8 mouse cellular contexts compared by ENCODE assay signal in the genomic region with DNA sequence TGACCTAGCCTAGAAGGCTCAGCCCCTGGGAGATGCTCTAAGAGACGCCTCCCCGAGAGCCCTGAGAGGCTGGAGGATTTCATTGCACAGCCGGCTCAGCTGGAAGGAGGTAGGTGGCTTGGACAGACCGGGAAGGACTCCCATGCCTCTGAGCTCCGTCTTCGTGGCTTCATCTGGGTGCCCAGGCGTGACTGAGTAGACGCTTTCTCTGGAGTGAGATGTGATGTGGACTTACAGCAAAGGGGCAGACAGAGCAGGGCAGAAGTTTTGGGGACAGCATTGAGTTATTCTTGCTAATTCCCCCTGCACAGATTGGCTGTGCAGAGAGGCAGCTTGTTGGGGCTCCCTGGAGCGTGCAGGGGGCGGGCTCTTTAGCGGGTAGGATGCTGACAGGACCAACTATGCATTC. TPM values are rescaled to one million over a fixed set of nuclear protein-coding genes. Genes with fewer than 3 reads are reported as not detected.
DNase-seq lines count a peak whose midpoint lies in the region; TF ChIP-seq lines count a peak whose summit lies in the region.

No protein-coding gene starts in this region.

- H3K9me3 ChIP-seq in limb, embryonic 10.5 days (replicated peaks), result no peaks in the 10 kb centered on the region

- peaks cover 9% of the 10 kb centered on the region; the same call in 1 of the 2 replicates for H3K4me1 ChIP-seq in testis, adult 2 months (ENCODE audit: control insufficient read depth, insufficient read depth, low read length)
- peaks cover 70% of the 10 kb centered on the region for H3K4me1 ChIP-seq in limb, embryonic 10.5 days
- peaks cover 8% of the 10 kb centered on the region for H3K4me1 ChIP-seq in small intestine, adult 2 months (ENCODE audit: control insufficient read depth, insufficient read depth, insufficient read length, low read length)

- H3K27me3 ChIP-seq in testis, adult 2 months (ENCODE audit: control insufficient read depth, insufficient read depth, low read length), result no peaks in the 10 kb centered on the region
- 0 out of 2 replicates have a peak, but pooled peaks cover 17% of the 10 kb centered on the region for H3K27me3 ChIP-seq in limb, embryonic 10.5 days (ENCODE audit: low read depth, poor library complexity, severe bottlenecking)
- H3K27me3 ChIP-seq in small intestine, adult 2 months (ENCODE audit: control insufficient read depth, insufficient read depth, low read length), result no peaks in the 10 kb centered on the region

- peak overlapping the region; percentile 11; the same call in 1 of the 2 replicates for H3K4me3 ChIP-seq in testis, adult 2 months (ENCODE audit: control insufficient read depth, low read depth, low read length)
- peak overlapping the region; percentile 48 for H3K4me3 ChIP-seq in limb, embryonic 10.5 days
- peak overlapping the region; percentile 40 for H3K4me3 ChIP-seq in small intestine, adult 2 months (ENCODE audit: low read depth, low read length)

- no peak for TF ChIP-seq CTCF in testis, adult 2 months (IDR thresholded peaks at IDR 0.05; ENCODE audit: control insufficient read depth, insufficient read depth, insufficient replicate concordance, low read depth, low read length)
- no peak for TF ChIP-seq CTCF in small intestine, adult 2 months (IDR thresholded peaks at IDR 0.05; ENCODE audit: extremely low read depth, insufficient read length, insufficient replicate concordance, low read depth, low read length)

- WGBS in limb, embryonic 10.5 days, result 9% methylated on average over 11 of the region's 11 CpGs
- 10% methylated on average over 11 of the region's 11 CpGs for WGBS in small intestine, adult 2 months

- TF ChIP-seq POLR2A in testis, adult 2 months (IDR thresholded peaks at IDR 0.05; ENCODE audit: control insufficient read depth, low read depth, low read length), result no peak
- no peak for TF ChIP-seq POLR2A in small intestine, adult 2 months (IDR thresholded peaks at IDR 0.05; ENCODE audit: low read depth, low read length)

- H3K27ac ChIP-seq in testis, adult 2 months (ENCODE audit: control insufficient read depth, insufficient read depth, low read depth, low read length), result no peak overlapping the region; the same call in 1 of the 2 replicates
- H3K27ac ChIP-seq in limb, embryonic 10.5 days, result peak overlapping the region; percentile 81
- H3K27ac ChIP-seq in small intestine, adult 2 months (ENCODE audit: insufficient read depth, low read depth, low read length), result peak overlapping the region; percentile 6

- H3K36me3 ChIP-seq in testis, adult 2 months (ENCODE audit: control insufficient read depth, insufficient read depth, low read length), result no peaks in the 10 kb centered on the region
- H3K36me3 ChIP-seq in limb, embryonic 10.5 days, result no peaks in the 10 kb centered on the region
- no peaks in the 10 kb centered on the region for H3K36me3 ChIP-seq in small intestine, adult 2 months (ENCODE audit: control insufficient read depth, insufficient read depth, low read length)

- peak; percentile 26 for DNase-seq in adrenal gland, postnatal 14 days
- no peak for DNase-seq in adrenal gland, adult 18-20 months (ENCODE audit: low spot score in 2 of 2)
- DNase-seq in testis, postnatal 14 days (ENCODE audit: low spot score), result no peak
- peak; percentile 44 for DNase-seq in limb, embryonic 10.5 days (ENCODE audit: low spot score)
- no peak for DNase-seq in spleen, adult 12 weeks (ENCODE audit: low spot score)
- DNase-seq in urinary bladder, postnatal 25 days (ENCODE audit: low spot score), result no peak

RNA-seq across cellular contexts. Expression of a gene that starts 0.5 kb away (rescaled TPM):
- total RNA-seq in adrenal gland, postnatal 14 days (2021), result 23.7 and 29.2 TPM in 2 replicates
- total RNA-seq in adrenal gland, adult 18-20 months (2021), result 10 to 100 TPM; 15.9 to 17.2 TPM
- polyA plus RNA-seq in testis, adult 2 months (2012; rRNA removed), result 1.9 and 2.5 TPM in 2 replicates
- 1.9 and 3.1 TPM in 2 replicates for polyA plus RNA-seq in limb, embryonic 10.5 days (2016; fragmentation: Nextera tagmentation; extraction: Ambion mirVana)
- polyA plus RNA-seq in small intestine, adult 2 months (2012; rRNA removed), result 3.3 and 4.3 TPM in 2 replicates

RNA-seq across cellular contexts. Expression of a gene that starts 9.6 kb away (rescaled TPM):
- total RNA-seq in adrenal gland, postnatal 14 days (2021), result 25.3 and 28.4 TPM in 2 replicates
- 10 to 100 TPM; 30.1 to 33.1 TPM for total RNA-seq in adrenal gland, adult 18-20 months (2021)
- 37.8 and 38.5 TPM in 2 replicates for polyA plus RNA-seq in testis, adult 2 months (2012; rRNA removed)
- polyA plus RNA-seq in limb, embryonic 10.5 days (2016; fragmentation: Nextera tagmentation; extraction: Ambion mirVana), result 24.1 and 25.9 TPM in 2 replicates
- polyA plus RNA-seq in small intestine, adult 2 months (2012; rRNA removed), result 73.6 and 158 TPM in 2 replicates

RNA-seq across cellular contexts. Expression of a gene that starts 26.6 kb away (rescaled TPM):
- total RNA-seq in adrenal gland, postnatal 14 days (2021), result 51.1 and 59.7 TPM in 2 replicates
- total RNA-seq in adrenal gland, adult 18-20 months (2021), result 100 to 1,000 TPM in 1 of 2 experiments, 10 to 100 TPM in 1; 92.6 to 128 TPM
- polyA plus RNA-seq in testis, adult 2 months (2012; rRNA removed), result 22.7 and 23.3 TPM in 2 replicates
- 2.7 and 3.4 TPM in 2 replicates for polyA plus RNA-seq in limb, embryonic 10.5 days (2016; fragmentation: Nextera tagmentation; extraction: Ambion mirVana)
- polyA plus RNA-seq in small intestine, adult 2 months (2012; rRNA removed), result 372 and 739 TPM in 2 replicates

RNA-seq across cellular contexts. Expression of a gene that starts 48.2 kb away (rescaled TPM):
- total RNA-seq in adrenal gland, postnatal 14 days (2021), result 12.1 and 12.4 TPM in 2 replicates
- total RNA-seq in adrenal gland, adult 18-20 months (2021), result 10 to 100 TPM in 1 of 2 experiments, 1 to 10 TPM in 1; 7.3 to 12.4 TPM
- 2.9 and 3.2 TPM in 2 replicates for polyA plus RNA-seq in testis, adult 2 months (2012; rRNA removed)
- 7.1 and 8.8 TPM in 2 replicates for polyA plus RNA-seq in limb, embryonic 10.5 days (2016; fragmentation: Nextera tagmentation; extraction: Ambion mirVana)
- 12.3 and 18.3 TPM in 2 replicates for polyA plus RNA-seq in small intestine, adult 2 months (2012; rRNA removed)

Comparison
In these comparisons a context has a peak if more than half of its experiments do, and no peak if none do; other contexts are left out.
1. DNase-seq: peak in adrenal gland, postnatal 14 days (single experiment) and limb, embryonic 10.5 days (single experiment); none in adrenal gland, adult 18-20 months (0 of 2), testis, postnatal 14 days (single experiment), spleen, adult 12 weeks (single experiment) and urinary bladder, postnatal 25 days (single experiment).
2. RNA of a gene that starts 26.6 kb away (polyA plus RNA-seq): 372 to 739 TPM in small intestine, adult 2 months; 22.7 to 23.3 TPM in testis, adult 2 months and 2.7 to 3.4 TPM in limb, embryonic 10.5 days; every median in the first group is over 10 times any median in the second.
3. Peak in every context shown above with its lines, with median percentiles within 50 percentile points of each other: H3K4me3 ChIP-seq.